Mouse (Mus musculus): ENCODE results near the gene Spryd4. TPM values are rescaled to one million over a fixed set of nuclear protein-coding genes. Genes with fewer than 3 reads are reported as not detected.
"Not testable (repeated sequence)": the region's sequence is repeated elsewhere in the genome, so short reads cannot be mapped to it uniquely, and the experiment has no call there.

Spryd4 gene
- total RNA-seq, 4 experiments from 2014 or later, result 8.4 to 9.4 (median 9.2) TPM

GRCm38 (mm10) chr10:128225538-128225937 is 13.9 kb upstream of the Spryd4 start, which contains the start of gene Mip:
Gene Mip (plus strand): TSS chr10:128225838.
- no peak for DNase-seq (ENCODE audit: low spot score in 2 of 2)

GRCm38 (mm10) chr10:128225064-128225463 is 13.5 kb upstream of the Spryd4 start:
- DNase-seq (ENCODE audit: low spot score in 2 of 2), result no peak

GRCm38 (mm10) chr10:128221533-128222286 is 10.1 kb upstream of the Spryd4 start:
- DNase-seq (ENCODE audit: low spot score in 2 of 2), result no peak

GRCm38 (mm10) chr10:128218387-128219117 is 6.9 kb upstream of the Spryd4 start:
- DNase-seq (ENCODE audit: low spot score in 2 of 2), result no peak

GRCm38 (mm10) chr10:128214981-128215380 is 3.4 kb upstream of the Spryd4 start:
- no peak for DNase-seq (ENCODE audit: low spot score in 2 of 2)

GRCm38 (mm10) chr10:128214112-128214511 is 2.5 kb upstream of the Spryd4 start:
- not testable (repeated sequence) for DNase-seq (ENCODE audit: low spot score in 2 of 2)

- DNase-seq (ENCODE audit: low spot score in 2 of 2), result peak; percentile 34 to 44
These were observed 1.3 kb upstream of the Spryd4 start for GRCm38 (mm10) chr10:128212871-128213323.

GRCm38 (mm10) chr10:128212148-128212547 is 541 bp upstream of the Spryd4 start:
- DNase-seq (ENCODE audit: low spot score in 2 of 2), result no peak

- no peak for DNase-seq (ENCODE audit: low spot score in 2 of 2)
These were observed 653 bp downstream of the Spryd4 start for GRCm38 (mm10) chr10:128210954-128211353.

GRCm38 (mm10) chr10:128210131-128210530 is 1.5 kb downstream of the Spryd4 start:
- no peak for DNase-seq (ENCODE audit: low spot score in 2 of 2)

GRCm38 (mm10) chr10:128209311-128210009 is 2.1 kb downstream of the Spryd4 start:
- no peak for DNase-seq (ENCODE audit: low spot score in 2 of 2)

- no peak for DNase-seq (ENCODE audit: low spot score in 2 of 2)
These were observed 3.3 kb downstream of the Spryd4 start for GRCm38 (mm10) chr10:128208326-128208725.

- no peak for DNase-seq (ENCODE audit: low spot score in 2 of 2)
These were observed 6.7 kb downstream of the Spryd4 start for GRCm38 (mm10) chr10:128204941-128205340.

- DNase-seq (ENCODE audit: low spot score in 2 of 2), result no peak
These were observed 9.8 kb downstream of the Spryd4 start for GRCm38 (mm10) chr10:128201856-128202255.

GRCm38 (mm10) chr10:128194551-128195461 is 16.8 kb downstream of the Spryd4 start:
- DNase-seq (ENCODE audit: low spot score in 2 of 2), result peak; percentile 59

GRCm38 (mm10) chr10:128194024-128194550 is 17.5 kb downstream of the Spryd4 start, which contains the start of gene Gls2:
Gene Gls2 (plus strand): TSS chr10:128194457.
- DNase-seq (ENCODE audit: low spot score in 2 of 2), result peak; percentile 96

GRCm38 (mm10) chr10:128193113-128193512 is 18.5 kb downstream of the Spryd4 start:
- DNase-seq (ENCODE audit: low spot score in 2 of 2), result no peak

GRCm38 (mm10) chr10:128192030-128192766 is 19.4 kb downstream of the Spryd4 start:
- not testable (repeated sequence) for DNase-seq (ENCODE audit: low spot score in 2 of 2)

- DNase-seq (ENCODE audit: low spot score in 2 of 2), result no peak
These were observed 20.1 kb downstream of the Spryd4 start for GRCm38 (mm10) chr10:128191472-128191871.
